Mouse (Mus musculus): ENCODE measurements at regions not wholly inside any gene's neighbourhood (a gene's known extent, or its start where the extent isn't known, plus 50 kb on each side); places are given as distances from the start of the nearest gene placed in this dataset.

GRCm38 (mm10) chr1:193477298-193477697 lies 107.2 kb upstream of the Camk1g start:
- DNase-seq (ENCODE audit: low spot score): no peak

- no peak for DNase-seq (ENCODE audit: low spot score)
These were observed 106.7 kb upstream of the Camk1g start for GRCm38 (mm10) chr1:193476805-193477204.

GRCm38 (mm10) chr1:193466306-193466705 lies 96.2 kb upstream of the Camk1g start:
- DNase-seq (ENCODE audit: low spot score): no peak

GRCm38 (mm10) chr1:193459735-193460134 lies 89.6 kb upstream of the Camk1g start:
- DNase-seq (ENCODE audit: low spot score): no peak

- DNase-seq (ENCODE audit: low spot score): no peak
These were observed 87.8 kb upstream of the Camk1g start for GRCm38 (mm10) chr1:193457908-193458307.

- no peak for DNase-seq (ENCODE audit: low spot score)
These were observed 83.6 kb upstream of the Camk1g start for GRCm38 (mm10) chr1:193453654-193454053.

- no peak for DNase-seq (ENCODE audit: low spot score)
These were observed 81.5 kb upstream of the Camk1g start for GRCm38 (mm10) chr1:193451471-193452135.

GRCm38 (mm10) chr1:193450814-193451213 lies 80.7 kb upstream of the Camk1g start:
- no peak for DNase-seq (ENCODE audit: low spot score)

- DNase-seq (ENCODE audit: low spot score): no peak
These were observed 80.1 kb upstream of the Camk1g start for GRCm38 (mm10) chr1:193450201-193450600.

GRCm38 (mm10) chr1:193449394-193450103 lies 79.5 kb upstream of the Camk1g start:
- peak; percentile 88 for DNase-seq (ENCODE audit: low spot score)

GRCm38 (mm10) chr1:193448793-193449393 lies 78.8 kb upstream of the Camk1g start:
- DNase-seq (ENCODE audit: low spot score): no peak

GRCm38 (mm10) chr1:193447647-193448046 lies 77.5 kb upstream of the Camk1g start:
- DNase-seq (ENCODE audit: low spot score): no peak

GRCm38 (mm10) chr1:193443964-193444676 lies 74.0 kb upstream of the Camk1g start:
- no peak for DNase-seq (ENCODE audit: low spot score)

GRCm38 (mm10) chr1:193440512-193440911 lies 70.4 kb upstream of the Camk1g start:
- no peak for DNase-seq (ENCODE audit: low spot score)

- DNase-seq (ENCODE audit: low spot score): no peak
These were observed 64.2 kb upstream of the Camk1g start for GRCm38 (mm10) chr1:193434281-193434680.

GRCm38 (mm10) chr1:193433493-193434021 lies 63.5 kb upstream of the Camk1g start:
- DNase-seq (ENCODE audit: low spot score): no peak

- DNase-seq (ENCODE audit: low spot score): no peak
These were observed 60.1 kb upstream of the Camk1g start for GRCm38 (mm10) chr1:193430231-193430630.

GRCm38 (mm10) chr1:193423653-193424075 lies 53.6 kb upstream of the Camk1g start:
- no peak for DNase-seq (ENCODE audit: low spot score)

- no peak for DNase-seq (ENCODE audit: low spot score)
These were observed 52.8 kb upstream of the Camk1g start for GRCm38 (mm10) chr1:193422886-193423285.

- DNase-seq (ENCODE audit: low spot score): no peak
These were observed 51.7 kb upstream of the Camk1g start for GRCm38 (mm10) chr1:193421820-193422219.

GRCm38 (mm10) chr1:193421414-193421813 lies 51.3 kb upstream of the Camk1g start:
- no peak for DNase-seq (ENCODE audit: low spot score)
